Mouse (Mus musculus): Measurements from ENCODE around the gene St6galnac3. TPM values are rescaled to one million over a fixed set of nuclear protein-coding genes. Genes with fewer than 3 reads are reported as not detected.
A peak's percentile ranks its signal among the peaks of the same experiment; 100 is the strongest.

St6galnac3 gene
- polyA plus RNA-seq, 1 experiment from 2014 or later, result 34.1 TPM

DNA sequence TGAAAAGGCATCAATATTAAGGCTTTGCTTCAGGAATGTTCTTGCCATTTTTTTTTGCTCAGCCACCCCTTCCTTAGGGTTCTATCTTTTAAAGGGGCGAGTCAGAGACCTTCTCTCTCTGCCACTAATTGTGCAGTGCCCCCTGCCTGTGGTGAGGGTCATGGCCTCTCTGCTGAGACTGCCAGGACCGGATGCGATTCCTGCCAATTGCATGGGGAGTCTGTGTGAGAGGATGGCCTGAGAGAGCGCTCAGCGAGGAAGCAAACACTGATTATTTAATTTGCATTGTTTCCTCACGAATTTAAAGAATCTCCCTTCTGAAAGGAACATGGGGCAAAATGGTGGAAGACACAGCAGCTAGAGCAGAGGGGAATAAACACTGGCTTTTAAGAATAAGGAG, 548.6 kb downstream of the St6galnac3 start:
- WGBS, result 56% methylated on average over 6 of the region's 6 CpGs
- Histone ChIP-seq H3K4me1 (ENCODE audit: insufficient read depth) (no peaks in the 10 kb centered on the region), H3K36me3 (ENCODE audit: insufficient read depth) (no peaks in the 10 kb centered on the region), H3K27me3 (ENCODE audit: insufficient read depth, low read length) (no peaks in the 10 kb centered on the region), H3K4me2 (no peak overlapping the region), H3K27ac (ENCODE audit: low read depth) (no peak overlapping the region), H3K9me3 (ENCODE audit: low read depth, low read length) (no peaks in the 10 kb centered on the region), H3K4me3 (ENCODE audit: low read depth, low read length) (no peak overlapping the region), H3K9ac (no peak overlapping the region)
- ATAC-seq (ENCODE audit: insufficient read depth) (no peak), DNase-seq (peak; percentile 23)
- TF ChIP-seq CTCF (IDR thresholded peaks at IDR 0.05; ENCODE audit: low read depth), result peak; percentile 24; the same call in 1 of the 2 replicates

DNA sequence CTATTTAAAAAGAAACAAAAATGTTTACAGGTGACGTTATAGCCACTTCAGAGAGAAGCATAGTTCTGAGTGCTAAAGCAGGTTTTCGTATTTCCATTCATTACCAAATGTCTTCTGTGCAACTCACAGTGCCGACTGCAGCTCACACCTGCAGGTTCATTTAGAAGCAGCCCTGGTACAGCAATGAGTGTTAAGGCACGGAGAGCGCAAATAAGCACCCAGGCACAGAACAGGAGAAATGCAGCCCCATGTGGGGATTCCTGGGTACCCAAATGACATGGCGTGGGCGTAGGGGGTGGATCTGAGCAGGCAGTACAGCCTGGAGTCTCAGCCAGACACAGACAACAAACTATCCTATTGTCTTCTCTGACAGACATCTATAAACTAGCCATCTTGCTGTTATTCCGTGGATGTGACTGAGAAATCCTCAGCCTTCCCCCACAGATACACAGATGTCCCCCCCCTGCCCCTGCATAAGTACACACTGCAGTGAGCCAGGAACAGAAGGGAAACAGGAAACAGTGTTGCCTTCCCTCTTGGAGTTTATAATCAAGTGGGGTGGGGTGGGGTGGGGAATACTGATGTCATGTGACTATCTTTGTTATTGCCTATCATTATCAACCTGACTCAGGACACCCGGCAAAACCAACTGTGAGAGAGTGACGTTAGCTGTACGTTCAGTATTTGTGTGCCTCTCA, 550.5 kb downstream of the St6galnac3 start:
- 78% methylated on average over 11 of the region's 11 CpGs for WGBS
- H3K9ac ChIP-seq, result no peak overlapping the region
- no peak for DNase-seq
- H3K36me3 ChIP-seq (ENCODE audit: insufficient read depth), result no peaks in the 10 kb centered on the region
- no peak overlapping the region for H3K27ac ChIP-seq (ENCODE audit: low read depth)
- no peaks in the 10 kb centered on the region for H3K4me1 ChIP-seq (ENCODE audit: insufficient read depth)
- no peak overlapping the region for H3K4me2 ChIP-seq
- H3K4me3 ChIP-seq (ENCODE audit: low read depth, low read length), result no peak overlapping the region
- no peak for ATAC-seq (ENCODE audit: insufficient read depth)
- TF ChIP-seq CTCF (IDR thresholded peaks at IDR 0.05; ENCODE audit: low read depth), result no peak
- H3K9me3 ChIP-seq (ENCODE audit: low read depth, low read length), result no peaks in the 10 kb centered on the region
- no peaks in the 10 kb centered on the region for H3K27me3 ChIP-seq (ENCODE audit: insufficient read depth, low read length)

DNA sequence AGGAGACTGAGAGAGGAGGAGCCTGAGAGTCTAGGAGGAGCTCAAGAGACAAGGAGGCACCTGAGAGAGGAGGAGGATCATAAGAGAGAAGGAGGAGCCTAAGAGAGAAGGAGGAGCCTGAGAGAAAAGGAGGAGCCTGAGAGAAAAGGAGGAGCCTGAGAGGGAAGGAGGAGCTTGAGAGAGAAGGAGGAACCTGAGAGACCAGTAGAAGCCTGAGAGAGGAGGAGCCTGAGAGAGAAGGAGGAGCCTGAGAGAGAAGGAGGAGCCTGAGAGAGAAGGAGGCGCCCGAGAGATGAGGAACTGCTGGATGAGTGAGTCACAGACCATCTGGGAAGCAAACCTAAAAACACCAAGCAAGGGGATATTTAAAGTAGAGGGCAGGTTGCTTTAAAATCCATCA, 551.4 kb downstream of the St6galnac3 start:
- ATAC-seq (ENCODE audit: insufficient read depth), result no peak
- no peak for DNase-seq
- H3K36me3 ChIP-seq (ENCODE audit: insufficient read depth), result no peaks in the 10 kb centered on the region

DNA sequence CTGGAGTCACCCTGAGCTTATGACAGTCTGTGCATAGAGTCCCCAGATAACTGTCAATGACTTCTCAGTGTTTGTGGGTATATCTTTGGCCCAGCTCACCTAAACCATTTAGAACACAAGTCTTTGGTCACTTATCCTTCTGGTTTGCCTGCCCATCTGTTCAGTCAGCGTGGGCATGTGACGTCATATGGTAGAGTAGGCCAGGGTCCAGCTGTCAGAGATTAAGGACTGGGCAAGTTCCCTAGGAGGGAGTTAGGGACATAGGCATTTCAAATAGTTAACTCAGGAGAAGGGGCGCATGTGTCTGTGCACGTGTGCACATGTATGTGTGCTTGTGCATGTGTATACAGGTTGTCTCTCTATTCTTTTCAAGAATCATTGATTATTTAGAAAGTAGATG, 554.8 kb downstream of the St6galnac3 start:
- H3K27ac ChIP-seq (ENCODE audit: low read depth), result no peak overlapping the region
- H3K27me3 ChIP-seq (ENCODE audit: insufficient read depth, low read length), result no peaks in the 10 kb centered on the region
- H3K4me3 ChIP-seq (ENCODE audit: low read depth, low read length), result no peak overlapping the region
- no peak overlapping the region for H3K9ac ChIP-seq
- TF ChIP-seq CTCF (IDR thresholded peaks at IDR 0.05; ENCODE audit: low read depth), result no peak
- ATAC-seq (ENCODE audit: insufficient read depth) (no peak), DNase-seq (no peak)
- no peaks in the 10 kb centered on the region for H3K36me3 ChIP-seq (ENCODE audit: insufficient read depth)
- no peak overlapping the region for H3K4me2 ChIP-seq
- H3K4me1 ChIP-seq (ENCODE audit: insufficient read depth), result no peaks in the 10 kb centered on the region
- no peaks in the 10 kb centered on the region for H3K9me3 ChIP-seq (ENCODE audit: low read depth, low read length)
- 90% methylated on average over 4 of the region's 4 CpGs for WGBS

More for the DNA sequence above, 551.4 kb downstream of the St6galnac3 start:
- H3K4me1 ChIP-seq (ENCODE audit: insufficient read depth), result no peaks in the 10 kb centered on the region
- WGBS, result 88% methylated on average over 2 of the region's 2 CpGs
- H3K4me2 ChIP-seq, result no peak overlapping the region
- no peak overlapping the region for H3K9ac ChIP-seq
- H3K27me3 ChIP-seq (ENCODE audit: insufficient read depth, low read length), result no peaks in the 10 kb centered on the region
- no peaks in the 10 kb centered on the region for H3K9me3 ChIP-seq (ENCODE audit: low read depth, low read length)
- no peak overlapping the region for H3K27ac ChIP-seq (ENCODE audit: low read depth)
- H3K4me3 ChIP-seq (ENCODE audit: low read depth, low read length), result no peak overlapping the region
- TF ChIP-seq CTCF (IDR thresholded peaks at IDR 0.05; ENCODE audit: low read depth), result no peak

DNA sequence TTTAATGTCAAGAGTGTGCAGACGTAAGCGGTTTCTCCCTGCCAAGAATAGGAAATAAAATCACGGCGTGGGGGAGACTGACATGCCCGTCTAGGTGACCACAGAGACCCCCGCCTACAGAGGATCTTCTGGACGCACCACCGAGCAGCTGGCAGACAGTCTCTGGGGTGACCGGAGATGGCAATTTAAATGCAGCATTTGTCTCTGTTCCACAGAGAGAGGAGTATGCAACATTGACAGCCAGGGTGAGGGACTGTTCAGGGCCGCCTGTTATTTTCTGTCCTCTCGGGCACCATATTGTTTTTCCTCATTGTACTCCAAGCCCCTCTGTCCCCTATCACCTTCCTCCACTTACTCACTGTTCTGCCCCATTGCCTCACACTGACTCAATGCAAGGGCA, 555.2 kb downstream of the St6galnac3 start:
- Histone ChIP-seq H3K4me1 (ENCODE audit: insufficient read depth) (no peaks in the 10 kb centered on the region), H3K27ac (ENCODE audit: low read depth) (no peak overlapping the region), H3K4me3 (ENCODE audit: low read depth, low read length) (no peak overlapping the region), H3K9ac (no peak overlapping the region), H3K27me3 (ENCODE audit: insufficient read depth, low read length) (no peaks in the 10 kb centered on the region), H3K4me2 (no peak overlapping the region), H3K9me3 (ENCODE audit: low read depth, low read length) (no peaks in the 10 kb centered on the region), H3K36me3 (ENCODE audit: insufficient read depth) (no peaks in the 10 kb centered on the region)
- 83% methylated on average over 11 of the region's 11 CpGs for WGBS
- no peak for DNase-seq
- no peak for ATAC-seq (ENCODE audit: insufficient read depth)
- TF ChIP-seq CTCF (IDR thresholded peaks at IDR 0.05; ENCODE audit: low read depth), result no peak

DNA sequence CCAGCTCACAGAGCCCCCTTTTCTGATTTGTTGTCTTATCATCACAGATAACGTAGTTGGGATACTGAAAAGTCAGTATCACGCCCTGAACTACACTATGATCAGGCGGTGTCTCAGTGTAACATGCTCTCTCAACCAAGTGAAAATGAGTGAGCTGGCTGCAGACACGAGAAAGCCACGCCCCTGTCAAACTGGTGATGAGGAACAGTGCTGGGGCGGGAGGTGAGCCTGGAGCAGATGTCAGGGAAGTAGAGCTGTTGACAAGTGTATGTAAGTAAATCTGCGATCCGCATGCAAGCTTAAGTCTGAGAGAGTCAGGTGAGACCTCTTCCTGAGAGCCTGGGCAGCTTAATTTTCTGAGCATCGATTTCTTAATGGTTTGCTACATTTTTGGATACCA, 563.3 kb downstream of the St6galnac3 start:
- Histone ChIP-seq H3K9me3 (ENCODE audit: low read depth, low read length) (no peaks in the 10 kb centered on the region), H3K27ac (ENCODE audit: low read depth) (no peak overlapping the region), H3K4me2 (no peak overlapping the region), H3K4me3 (ENCODE audit: low read depth, low read length) (no peak overlapping the region), H3K36me3 (ENCODE audit: insufficient read depth) (no peaks in the 10 kb centered on the region), H3K9ac (no peak overlapping the region), H3K27me3 (ENCODE audit: insufficient read depth, low read length) (no peaks in the 10 kb centered on the region), H3K4me1 (ENCODE audit: insufficient read depth) (no peaks in the 10 kb centered on the region)
- ATAC-seq (ENCODE audit: insufficient read depth) (no peak), DNase-seq (no peak)
- WGBS, result 40% methylated on average over 9 of the region's 9 CpGs
- no peak for TF ChIP-seq CTCF (IDR thresholded peaks at IDR 0.05; ENCODE audit: low read depth)

DNA sequence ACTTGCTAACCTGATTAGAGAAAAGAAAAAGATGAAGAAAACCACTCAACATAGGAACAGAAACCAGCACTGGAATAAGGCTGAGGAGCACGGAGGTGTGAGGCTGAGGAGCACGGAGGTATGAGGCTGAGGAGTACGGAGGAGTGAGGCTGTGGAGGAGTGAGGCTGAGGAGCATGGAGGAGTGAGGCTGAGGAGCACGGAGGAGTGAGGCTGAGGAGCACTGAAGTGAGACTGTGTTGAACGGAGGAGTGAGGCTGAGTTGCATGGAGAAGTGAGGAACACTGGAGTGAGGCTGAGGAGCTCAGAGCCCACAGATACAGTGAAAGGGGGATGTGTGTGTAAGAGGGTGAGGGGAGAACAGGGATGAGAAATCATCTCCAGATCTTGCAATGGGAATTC, 564.3 kb downstream of the St6galnac3 start:
- no peak overlapping the region for H3K4me2 ChIP-seq
- H3K27ac ChIP-seq (ENCODE audit: low read depth), result no peak overlapping the region
- no peak for TF ChIP-seq CTCF (IDR thresholded peaks at IDR 0.05; ENCODE audit: low read depth)
- no peak overlapping the region for H3K9ac ChIP-seq
- no peaks in the 10 kb centered on the region for H3K27me3 ChIP-seq (ENCODE audit: insufficient read depth, low read length)
- no peaks in the 10 kb centered on the region for H3K36me3 ChIP-seq (ENCODE audit: insufficient read depth)
- ATAC-seq (ENCODE audit: insufficient read depth) (no peak), DNase-seq (no peak)
- no peaks in the 10 kb centered on the region for H3K4me1 ChIP-seq (ENCODE audit: insufficient read depth)
- WGBS, result 82% methylated on average over 5 of the region's 5 CpGs
- H3K4me3 ChIP-seq (ENCODE audit: low read depth, low read length), result no peak overlapping the region
- H3K9me3 ChIP-seq (ENCODE audit: low read depth, low read length), result no peaks in the 10 kb centered on the region
